Mouse (Mus musculus) 3T3-L1 (cell line): Measurements from ENCODE around the gene Rpl37.

ENCODE experiments used
- DNase-seq: peaks from one replicate; pipeline ENCODE4 v3.0.0-alpha.2; 2015; ENCODE audit warnings: low read depth, low spot score

The Rpl37 gene

GRCm38 (mm10) chr15:5116270-5117030 lies at the start of gene Rpl37:
Rpl37 (plus strand) TSS chr15:5116645.
- DNase-seq, result peak; percentile 98

GRCm38 (mm10) chr15:5068801-5069518 lies 47.5 kb upstream of the Rpl37 start:
- DNase-seq, result no peak

- DNase-seq, result no peak
Observed at GRCm38 (mm10) chr15:5081235-5081634, 35.2 kb upstream of the Rpl37 start.

GRCm38 (mm10) chr15:5086162-5086561 lies 30.3 kb upstream of the Rpl37 start:
- DNase-seq, result peak; percentile 68

- peak; percentile 57 for DNase-seq
Observed at GRCm38 (mm10) chr15:5088850-5089608, 27.4 kb upstream of the Rpl37 start.

- no peak for DNase-seq
Observed at GRCm38 (mm10) chr15:5090131-5090530, 26.3 kb upstream of the Rpl37 start.

- no peak for DNase-seq
Observed at GRCm38 (mm10) chr15:5095534-5096301, 20.7 kb upstream of the Rpl37 start.

- no peak for DNase-seq
Observed at GRCm38 (mm10) chr15:5097376-5097775, 19.1 kb upstream of the Rpl37 start.

- DNase-seq, result no peak
Observed at GRCm38 (mm10) chr15:5102312-5102711, 14.1 kb upstream of the Rpl37 start.

GRCm38 (mm10) chr15:5105891-5106290 lies 10.6 kb upstream of the Rpl37 start:
- DNase-seq, result no peak

GRCm38 (mm10) chr15:5106293-5106692 lies 10.2 kb upstream of the Rpl37 start:
- DNase-seq, result peak; percentile 75

GRCm38 (mm10) chr15:5107686-5108654 lies 8.5 kb upstream of the Rpl37 start, which contains the start of gene Card6:
Card6 (minus strand) TSS chr15:5108539.
- no peak for DNase-seq

- no peak for DNase-seq
Observed at GRCm38 (mm10) chr15:5108655-5109040, 7.8 kb upstream of the Rpl37 start.

GRCm38 (mm10) chr15:5112651-5113050 lies 3.8 kb upstream of the Rpl37 start:
- no peak for DNase-seq

GRCm38 (mm10) chr15:5115173-5115572 lies 1.3 kb upstream of the Rpl37 start:
- no peak for DNase-seq

GRCm38 (mm10) chr15:5117031-5117601 lies 671 bp downstream of the Rpl37 start:
- peak; percentile 32 for DNase-seq

GRCm38 (mm10) chr15:5118626-5119025 lies 2.2 kb downstream of the Rpl37 start:
- DNase-seq, result no peak

- no peak for DNase-seq
Observed at GRCm38 (mm10) chr15:5119192-5119591, 2.7 kb downstream of the Rpl37 start.

- peak; percentile 63 for DNase-seq
Observed at GRCm38 (mm10) chr15:5119707-5120106, 3.3 kb downstream of the Rpl37 start.
